Comparison of ENCODE assay signal across 18 mouse cellular contexts in the genomic region with DNA sequence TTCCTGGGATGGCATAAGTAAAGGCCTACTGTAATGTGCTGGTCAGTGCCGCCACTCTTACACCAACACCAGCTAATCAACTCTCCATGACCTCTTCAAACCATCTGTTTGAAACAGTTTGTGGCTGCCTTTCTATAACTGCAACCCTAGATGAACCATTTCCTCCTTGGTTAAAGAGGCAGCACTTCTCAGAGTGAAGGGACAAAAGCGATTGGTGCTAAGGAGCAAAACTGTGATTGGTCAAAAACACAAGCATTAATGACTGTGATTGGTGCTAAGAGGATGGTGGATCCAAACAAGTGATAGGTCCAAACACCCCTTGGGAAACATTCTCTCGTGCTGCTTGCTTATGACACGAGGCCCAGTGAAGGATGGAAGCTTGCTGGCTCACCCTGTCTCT.
"Had no signal": no experiment of that assay in that cellular context is flagged by ENCODE, and none has a peak within 500 bp of the region (broad histone marks: within the 10 kb centered on the region; RNA-seq: fewer than 3 reads in every experiment).

No protein-coding gene starts in this region.

- H3K9ac ChIP-seq: lung, embryonic 14.5 days; midbrain, embryonic 13.5 days; midbrain, embryonic 15.5 days; neural tube, embryonic 13.5 days; neural tube, embryonic 15.5 days; stomach, embryonic 15.5 days had no signal

- H3K4me3 ChIP-seq: midbrain, embryonic 10.5 days; midbrain, embryonic 13.5 days; midbrain, embryonic 15.5 days; myocyte; neural tube, embryonic 13.5 days; neural tube, embryonic 15.5 days; stomach, embryonic 15.5 days had no signal

- H3K27me3 ChIP-seq: midbrain, embryonic 13.5 days; midbrain, embryonic 15.5 days; neural tube, embryonic 13.5 days; neural tube, embryonic 15.5 days; stomach, embryonic 15.5 days had no signal

- H3K4me2 ChIP-seq: lung, embryonic 14.5 days; midbrain, embryonic 13.5 days; midbrain, embryonic 15.5 days; neural tube, embryonic 13.5 days; neural tube, embryonic 15.5 days; stomach, embryonic 15.5 days had no signal

- H3K4me1 ChIP-seq: midbrain, embryonic 10.5 days; midbrain, embryonic 13.5 days; midbrain, embryonic 15.5 days; neural tube, embryonic 13.5 days; neural tube, embryonic 15.5 days; stomach, embryonic 15.5 days had no signal

- H3K27ac ChIP-seq: midbrain, embryonic 10.5 days; midbrain, embryonic 13.5 days; midbrain, embryonic 15.5 days; neural tube, embryonic 13.5 days; neural tube, embryonic 15.5 days; stomach, embryonic 15.5 days; stomach, postnatal 0 days had no signal

- H3K9me3 ChIP-seq: midbrain, embryonic 10.5 days; midbrain, embryonic 13.5 days; midbrain, embryonic 15.5 days; neural tube, embryonic 13.5 days; neural tube, embryonic 15.5 days; stomach, embryonic 15.5 days had no signal

- H3K36me3 ChIP-seq: midbrain, embryonic 15.5 days; stomach, embryonic 15.5 days had no signal

- DNase-seq: lung, adult 18-20 months; lung, embryonic 14.5 days; lung, postnatal 10 days; lung, postnatal 4 days; right cerebral cortex, adult 18-20 months; right cerebral cortex, postnatal 25 days; right cerebral cortex, postnatal 4 days; thymus, adult 2 months; thymus, postnatal 25 days; thymus, postnatal 4 days had no signal

- ATAC-seq: midbrain, embryonic 13.5 days; midbrain, embryonic 15.5 days had no signal
